Mouse (Mus musculus) hindbrain, embryonic 13.5 days (tissue): Measurements from ENCODE around the gene S100a2. TPM values are rescaled to one million over a fixed set of nuclear protein-coding genes. Genes with fewer than 3 reads are reported as not detected.

Source experiments
- ATAC-seq: fragments of 200-750 bp; cut with Nextera tagmentation; 2 replicates; pipeline ENCODE4 v1.8.0; 2017; ENCODE audit warnings: moderate TSS enrichment; ENCODE audit not compliant: low FRiP score
- H3K27ac ChIP-seq: fragments of 300-500 bp; sonication (generic); 2 replicates; pipeline ENCODE4 v1.5.1; 2015; ENCODE audit warnings: inconsistent platforms, mild to moderate bottlenecking, moderate library complexity
- H3K27me3 ChIP-seq: fragments of 300-500 bp; sonication (generic); 2 replicates; pipeline ENCODE4 v1.6.1; 2015; ENCODE audit warnings: mild to moderate bottlenecking, inconsistent platforms
- H3K36me3 ChIP-seq: fragments of 300-500 bp; sonication (generic); 2 replicates; pipeline ENCODE4 v1.6.1; 2015; ENCODE audit warnings: mild to moderate bottlenecking, inconsistent platforms
- H3K4me1 ChIP-seq: fragments of 300-500 bp; sonication (generic); replicated peaks from 2 replicates; pipeline ENCODE4 v1.6.1; 2015; ENCODE audit warnings: inconsistent platforms
- H3K4me2 ChIP-seq: fragments of 300-500 bp; sonication (generic); 2 replicates; pipeline ENCODE4 v1.6.1; 2015; ENCODE audit warnings: inconsistent platforms, mild to moderate bottlenecking, moderate library complexity
- H3K4me3 ChIP-seq: fragments of 300-500 bp; sonication (generic); 2 replicates; pipeline ENCODE4 v1.5.1; 2015; ENCODE audit warnings: mild to moderate bottlenecking, inconsistent platforms
- H3K9ac ChIP-seq: fragments of 300-500 bp; sonication (generic); 2 replicates; pipeline ENCODE4 v1.6.1; 2015; ENCODE audit warnings: mild to moderate bottlenecking, inconsistent platforms
- H3K9me3 ChIP-seq: fragments of 300-500 bp; sonication (generic); 2 replicates; pipeline ENCODE4 v1.6.1; 2016; ENCODE audit warnings: inconsistent platforms
- WGBS: fragments of 180-500 bp; shearing (Covaris S2); methylation state at CpG from one replicate; pipeline ENCODE4 v1.1.7; 2015; 5-methylcytosine and 5-hydroxymethylcytosine counted together
- polyA plus RNA-seq: library from polyadenylated mRNA; unstranded; fragments of >200 nt; fragmentation: Nextera tagmentation; extraction: Ambion mirVana; gene quantifications from 2 replicates; pipeline ENCODE4 v1.2.1, GENCODE M21; 2015

S100a2 gene
- polyA plus RNA-seq, 1 experiment from 2014 or later = not detected

- Histone ChIP-seq H3K4me3 (no peak overlapping the region), H3K4me1 (no peaks in the 10 kb centered on the region), H3K9me3 (no peaks in the 10 kb centered on the region), H3K27ac (no peak overlapping the region), H3K9ac (no peak overlapping the region), H3K27me3 (no peaks in the 10 kb centered on the region), H3K36me3 (no peaks in the 10 kb centered on the region), H3K4me2 (no peak overlapping the region)
- no peak for ATAC-seq
- WGBS = 97% methylated on average over 1 of the region's 1 CpGs
Observed at GRCm38 (mm10) chr3:90582156-90582555, 7.9 kb upstream of the S100a2 start.

GRCm38 (mm10) chr3:90582556-90582955 lies 7.5 kb upstream of the S100a2 start:
- H3K4me2 ChIP-seq = no peak overlapping the region
- H3K4me3 ChIP-seq = no peak overlapping the region
- no peak overlapping the region for H3K9ac ChIP-seq
- H3K27ac ChIP-seq = no peak overlapping the region
- H3K36me3 ChIP-seq = no peaks in the 10 kb centered on the region
- WGBS = 87% methylated on average over 4 of the region's 4 CpGs
- no peaks in the 10 kb centered on the region for H3K9me3 ChIP-seq
- no peaks in the 10 kb centered on the region for H3K4me1 ChIP-seq
- ATAC-seq = no peak
- no peaks in the 10 kb centered on the region for H3K27me3 ChIP-seq

GRCm38 (mm10) chr3:90583893-90584292 lies 6.2 kb upstream of the S100a2 start:
- H3K27me3 ChIP-seq = no peaks in the 10 kb centered on the region
- H3K9me3 ChIP-seq = no peaks in the 10 kb centered on the region
- H3K27ac ChIP-seq = no peak overlapping the region
- no peaks in the 10 kb centered on the region for H3K4me1 ChIP-seq
- no peak overlapping the region for H3K4me3 ChIP-seq
- H3K36me3 ChIP-seq = no peaks in the 10 kb centered on the region
- ATAC-seq = no peak
- no peak overlapping the region for H3K9ac ChIP-seq
- 55% methylated on average over 3 of the region's 3 CpGs for WGBS
- no peak overlapping the region for H3K4me2 ChIP-seq

- H3K9me3 ChIP-seq = no peaks in the 10 kb centered on the region
- H3K4me2 ChIP-seq = no peak overlapping the region
- no peak overlapping the region for H3K9ac ChIP-seq
- no peak overlapping the region for H3K4me3 ChIP-seq
- no peak for ATAC-seq
- H3K36me3 ChIP-seq = no peaks in the 10 kb centered on the region
- H3K4me1 ChIP-seq = no peaks in the 10 kb centered on the region
- H3K27ac ChIP-seq = no peak overlapping the region
- WGBS = 32% methylated on average over 5 of the region's 5 CpGs
- no peaks in the 10 kb centered on the region for H3K27me3 ChIP-seq
Observed at GRCm38 (mm10) chr3:90585595-90585994, 4.5 kb upstream of the S100a2 start.

GRCm38 (mm10) chr3:90586016-90586643 lies 3.9 kb upstream of the S100a2 start:
- no peaks in the 10 kb centered on the region for H3K36me3 ChIP-seq
- H3K27me3 ChIP-seq = no peaks in the 10 kb centered on the region
- WGBS = 85% methylated on average over 15 of the region's 15 CpGs
- H3K4me2 ChIP-seq = no peak overlapping the region
- H3K4me3 ChIP-seq = no peak overlapping the region
- no peak overlapping the region for H3K27ac ChIP-seq
- no peaks in the 10 kb centered on the region for H3K4me1 ChIP-seq
- ATAC-seq = no peak
- no peak overlapping the region for H3K9ac ChIP-seq
- no peaks in the 10 kb centered on the region for H3K9me3 ChIP-seq

- no peaks in the 10 kb centered on the region for H3K9me3 ChIP-seq
- WGBS = 68% methylated on average over 10 of the region's 10 CpGs
- H3K9ac ChIP-seq = no peak overlapping the region
- no peak overlapping the region for H3K4me3 ChIP-seq
- no peak for ATAC-seq
- no peaks in the 10 kb centered on the region for H3K4me1 ChIP-seq
- no peaks in the 10 kb centered on the region for H3K36me3 ChIP-seq
- H3K4me2 ChIP-seq = no peak overlapping the region
- H3K27ac ChIP-seq = no peak overlapping the region
- no peaks in the 10 kb centered on the region for H3K27me3 ChIP-seq
Observed at GRCm38 (mm10) chr3:90586906-90587305, 3.1 kb upstream of the S100a2 start.

- no peaks in the 10 kb centered on the region for H3K27me3 ChIP-seq
- no peak overlapping the region for H3K9ac ChIP-seq
- H3K4me1 ChIP-seq = no peaks in the 10 kb centered on the region
- H3K27ac ChIP-seq = no peak overlapping the region
- H3K4me3 ChIP-seq = no peak overlapping the region
- H3K36me3 ChIP-seq = no peaks in the 10 kb centered on the region
- H3K9me3 ChIP-seq = no peaks in the 10 kb centered on the region
- ATAC-seq = no peak
- 90% methylated on average over 14 of the region's 14 CpGs for WGBS
- H3K4me2 ChIP-seq = no peak overlapping the region
Observed at GRCm38 (mm10) chr3:90587361-90588101, 2.5 kb upstream of the S100a2 start.

GRCm38 (mm10) chr3:90589390-90589789 lies 657 bp upstream of the S100a2 start:
- Histone ChIP-seq H3K4me2 (no peak overlapping the region), H3K27me3 (no peaks in the 10 kb centered on the region), H3K9ac (no peak overlapping the region), H3K9me3 (no peaks in the 10 kb centered on the region), H3K4me3 (no peak overlapping the region), H3K36me3 (no peaks in the 10 kb centered on the region), H3K27ac (no peak overlapping the region), H3K4me1 (no peaks in the 10 kb centered on the region)
- 90% methylated on average over 6 of the region's 6 CpGs for WGBS
- ATAC-seq = no peak

- no peaks in the 10 kb centered on the region for H3K27me3 ChIP-seq
- no peaks in the 10 kb centered on the region for H3K4me1 ChIP-seq
- no peak overlapping the region for H3K9ac ChIP-seq
- no peaks in the 10 kb centered on the region for H3K9me3 ChIP-seq
- H3K4me3 ChIP-seq = no peak overlapping the region
- ATAC-seq = no peak
- 90% methylated on average over 1 of the region's 1 CpGs for WGBS
- no peak overlapping the region for H3K27ac ChIP-seq
- H3K4me2 ChIP-seq = no peak overlapping the region
- H3K36me3 ChIP-seq = no peaks in the 10 kb centered on the region
Observed at GRCm38 (mm10) chr3:90594466-90594865, 4.4 kb downstream of the S100a2 start.

- WGBS = 85% methylated on average over 5 of the region's 5 CpGs
- Histone ChIP-seq H3K4me1 (no peaks in the 10 kb centered on the region), H3K9me3 (no peaks in the 10 kb centered on the region), H3K27ac (no peak overlapping the region), H3K4me2 (no peak overlapping the region), H3K9ac (no peak overlapping the region), H3K27me3 (no peaks in the 10 kb centered on the region), H3K4me3 (no peak overlapping the region), H3K36me3 (no peaks in the 10 kb centered on the region)
- no peak for ATAC-seq
Observed at GRCm38 (mm10) chr3:90595556-90595955, 5.5 kb downstream of the S100a2 start.

GRCm38 (mm10) chr3:90596810-90597209 lies 6.8 kb downstream of the S100a2 start:
- ATAC-seq = no peak
- no peak overlapping the region for H3K4me2 ChIP-seq
- H3K4me1 ChIP-seq = no peaks in the 10 kb centered on the region
- no peaks in the 10 kb centered on the region for H3K36me3 ChIP-seq
- 89% methylated on average over 6 of the region's 6 CpGs for WGBS
- H3K27ac ChIP-seq = no peak overlapping the region
- H3K4me3 ChIP-seq = no peak overlapping the region
- H3K9me3 ChIP-seq = no peaks in the 10 kb centered on the region
- no peaks in the 10 kb centered on the region for H3K27me3 ChIP-seq
- H3K9ac ChIP-seq = no peak overlapping the region

GRCm38 (mm10) chr3:90597736-90598135 lies 7.7 kb downstream of the S100a2 start:
- Histone ChIP-seq H3K4me3 (no peak overlapping the region), H3K9ac (no peak overlapping the region), H3K4me2 (no peak overlapping the region), H3K27ac (no peak overlapping the region), H3K27me3 (no peaks in the 10 kb centered on the region), H3K36me3 (no peaks in the 10 kb centered on the region), H3K4me1 (no peaks in the 10 kb centered on the region), H3K9me3 (no peaks in the 10 kb centered on the region)
- no peak for ATAC-seq
- 60% methylated on average over 6 of the region's 6 CpGs for WGBS

- no peak overlapping the region for H3K27ac ChIP-seq
- no peaks in the 10 kb centered on the region for H3K9me3 ChIP-seq
- ATAC-seq = no peak
- no peak overlapping the region for H3K4me2 ChIP-seq
- H3K27me3 ChIP-seq = no peaks in the 10 kb centered on the region
- WGBS = 91% methylated on average over 4 of the region's 4 CpGs
- no peaks in the 10 kb centered on the region for H3K36me3 ChIP-seq
- H3K4me3 ChIP-seq = no peak overlapping the region
- no peaks in the 10 kb centered on the region for H3K4me1 ChIP-seq
- H3K9ac ChIP-seq = no peak overlapping the region
Observed at GRCm38 (mm10) chr3:90598212-90598611, 8.2 kb downstream of the S100a2 start.
